Mouse (Mus musculus): Measurements from ENCODE around the gene Nae1.
A peak's percentile ranks its signal among the peaks of the same experiment; 100 is the strongest.

GRCm38 (mm10) chr8:104570436-104571343 is 36.3 kb upstream of the Nae1 start:
- TF ChIP-seq POLR2A (IDR thresholded peaks at IDR 0.05; ENCODE audit: extremely low read depth, insufficient read depth, low read length), result 0 out of 2 replicates have a peak, but pooled peaks have one; percentile 17
- peak; percentile 62 for TF ChIP-seq CTCF (IDR thresholded peaks at IDR 0.05; ENCODE audit: extremely low read depth, insufficient read depth, low read length)
